Mouse (Mus musculus) neural tube, embryonic 13.5 days (tissue): ENCODE measurements at regions not wholly inside any gene's neighbourhood (a gene's known extent, or its start where the extent isn't known, plus 50 kb on each side); places are given as distances from the start of the nearest gene placed in this dataset.

Source experiments
- ATAC-seq: fragments of 200-750 bp; cut with Nextera tagmentation; 2 replicates; pipeline ENCODE4 v1.8.0; 2017; ENCODE audit warnings: low read depth, mild to moderate bottlenecking, moderate TSS enrichment, moderate library complexity
- H3K27ac ChIP-seq: fragments of 300-500 bp; sonication (generic); replicated peaks from 2 replicates; pipeline ENCODE4 v1.5.1; 2015; ENCODE audit warnings: moderate library complexity, mild to moderate bottlenecking, inconsistent platforms
- H3K27me3 ChIP-seq: fragments of 300-500 bp; sonication (generic); 2 replicates; pipeline ENCODE4 v1.6.1; 2015; ENCODE audit warnings: mild to moderate bottlenecking, inconsistent platforms
- H3K36me3 ChIP-seq: fragments of 300-500 bp; sonication (generic); 2 replicates; pipeline ENCODE4 v1.6.1; 2015; ENCODE audit warnings: mild to moderate bottlenecking, inconsistent platforms
- H3K4me1 ChIP-seq: fragments of 300-500 bp; sonication (generic); replicated peaks from 2 replicates; pipeline ENCODE4 v1.6.1; 2015; ENCODE audit warnings: inconsistent platforms
- H3K4me2 ChIP-seq: fragments of 300-500 bp; sonication (generic); 2 replicates; pipeline ENCODE4 v1.6.1; 2015; ENCODE audit warnings: inconsistent platforms, mild to moderate bottlenecking, moderate library complexity
- H3K4me3 ChIP-seq: fragments of 300-500 bp; sonication (generic); 2 replicates; pipeline ENCODE4 v1.5.1; 2015; ENCODE audit warnings: mild to moderate bottlenecking, inconsistent platforms
- H3K9ac ChIP-seq: fragments of 300-500 bp; sonication (generic); 2 replicates; pipeline ENCODE4 v1.6.1; 2015; ENCODE audit warnings: moderate library complexity, mild to moderate bottlenecking, inconsistent platforms
- H3K9me3 ChIP-seq: fragments of 300-500 bp; sonication (generic); 2 replicates; pipeline ENCODE4 v1.6.1; 2016; ENCODE audit warnings: inconsistent platforms
- WGBS: fragments of 180-500 bp; shearing (Covaris S2); methylation state at CpG from one replicate; pipeline ENCODE4 v1.1.7; 2015; 5-methylcytosine and 5-hydroxymethylcytosine counted together

DNA sequence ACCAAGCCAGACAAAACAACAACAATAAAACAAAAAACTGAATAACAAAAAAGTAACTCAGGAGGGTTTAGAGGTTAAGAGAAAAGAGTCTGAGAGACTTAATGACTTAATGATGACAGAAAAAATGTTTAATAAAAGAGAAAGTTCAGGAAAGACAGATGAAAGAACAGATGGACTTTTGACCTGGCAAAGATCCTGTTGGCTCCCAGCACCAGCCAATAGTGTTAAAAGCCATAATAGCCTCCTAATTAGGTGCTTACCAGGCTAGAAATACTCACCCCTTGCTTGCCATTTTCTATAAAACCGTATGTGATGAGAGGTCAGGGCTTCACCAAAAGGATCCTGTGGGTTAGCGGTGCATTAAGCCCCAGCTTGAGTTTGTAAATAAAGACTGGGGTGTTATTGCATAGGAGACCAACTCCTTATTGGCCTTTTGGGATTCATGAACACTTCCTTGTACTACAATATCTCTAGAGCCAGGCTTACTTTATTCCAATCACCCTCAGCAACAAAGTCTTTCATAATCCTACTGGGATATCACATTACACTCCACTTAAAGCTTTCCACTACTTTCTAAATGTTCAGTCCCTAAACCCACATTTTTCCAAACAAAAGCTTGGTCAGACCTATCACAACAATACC, 282.1 kb upstream of the Rasa1 start:
- Histone ChIP-seq H3K4me2 (no peak overlapping the region), H3K36me3 (no peaks in the 10 kb centered on the region), H3K4me3 (no peak overlapping the region), H3K9ac (no peak overlapping the region), H3K9me3 (no peaks in the 10 kb centered on the region), H3K27me3 (no peaks in the 10 kb centered on the region), H3K4me1 (no peaks in the 10 kb centered on the region), H3K27ac (no peak overlapping the region)
- 35% methylated on average over 2 of the region's 2 CpGs for WGBS
- no peak for ATAC-seq

DNA sequence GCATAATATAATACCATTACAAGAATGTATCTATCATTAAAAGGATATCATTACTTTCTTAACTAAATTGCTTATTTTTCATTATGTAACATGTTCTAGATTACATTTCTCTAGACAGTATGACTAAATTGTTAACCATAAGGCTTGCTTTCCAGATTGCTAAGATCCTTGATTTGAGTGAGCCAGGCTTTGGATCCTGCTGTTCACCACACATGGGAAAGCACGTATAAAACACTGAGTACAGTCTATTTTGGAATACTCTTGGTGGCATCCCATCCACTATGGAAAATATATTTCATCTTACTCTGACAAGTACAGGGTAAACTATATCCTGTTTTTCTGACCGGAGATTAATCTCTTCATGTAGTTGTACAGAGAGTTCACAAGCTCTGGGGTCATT, 268.9 kb upstream of the Rasa1 start:
- Histone ChIP-seq H3K36me3 (no peaks in the 10 kb centered on the region), H3K27ac (no peak overlapping the region), H3K4me1 (no peaks in the 10 kb centered on the region), H3K9ac (no peak overlapping the region), H3K4me3 (no peak overlapping the region), H3K9me3 (no peaks in the 10 kb centered on the region), H3K27me3 (no peaks in the 10 kb centered on the region), H3K4me2 (no peak overlapping the region)
- ATAC-seq = no peak
- 83% methylated on average over 2 of the region's 2 CpGs for WGBS

DNA sequence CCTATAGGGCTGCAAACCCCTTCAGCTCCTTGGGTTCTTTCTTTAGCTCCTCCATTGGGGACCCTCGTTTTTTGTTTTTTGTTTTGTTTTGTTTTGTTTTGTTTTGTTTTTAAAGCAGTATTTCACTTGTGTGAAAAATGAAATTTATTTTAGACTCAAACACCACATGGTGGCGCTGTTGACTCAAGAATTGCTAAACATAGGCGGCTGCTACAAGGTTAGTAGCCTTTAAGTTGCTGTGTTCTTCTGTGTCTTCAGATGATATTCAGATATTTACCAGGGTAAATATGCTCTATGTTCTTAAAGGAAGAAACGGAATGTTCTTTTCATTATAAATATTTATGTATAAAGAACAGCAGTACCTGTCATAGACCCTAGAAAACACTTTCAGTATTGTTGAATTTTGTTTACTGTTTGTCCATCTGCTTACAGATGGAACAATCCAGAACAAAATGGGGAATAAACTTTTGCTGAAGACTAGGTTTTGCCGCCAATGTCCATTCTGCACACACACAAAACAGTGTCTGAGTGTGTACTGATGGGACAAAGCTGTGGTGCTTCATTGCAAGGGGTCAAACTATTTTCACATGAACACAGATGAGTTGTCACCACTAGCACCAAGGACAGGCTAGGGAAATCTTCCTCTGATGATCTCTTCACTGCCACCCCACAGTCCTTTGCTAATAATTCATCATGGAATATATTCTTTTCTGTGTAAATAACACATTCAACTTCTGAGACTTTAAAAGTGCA, 267.3 kb upstream of the Rasa1 start:
- 9% methylated on average over 5 of the region's 5 CpGs for WGBS
- no peak overlapping the region for H3K4me3 ChIP-seq
- peak; percentile 65; the same call in 1 of the 2 replicates for ATAC-seq
- H3K4me1 ChIP-seq = no peaks in the 10 kb centered on the region
- no peaks in the 10 kb centered on the region for H3K36me3 ChIP-seq
- no peak overlapping the region for H3K4me2 ChIP-seq
- H3K9ac ChIP-seq = no peak overlapping the region
- no peaks in the 10 kb centered on the region for H3K9me3 ChIP-seq
- H3K27me3 ChIP-seq = no peaks in the 10 kb centered on the region
- no peak overlapping the region for H3K27ac ChIP-seq

DNA sequence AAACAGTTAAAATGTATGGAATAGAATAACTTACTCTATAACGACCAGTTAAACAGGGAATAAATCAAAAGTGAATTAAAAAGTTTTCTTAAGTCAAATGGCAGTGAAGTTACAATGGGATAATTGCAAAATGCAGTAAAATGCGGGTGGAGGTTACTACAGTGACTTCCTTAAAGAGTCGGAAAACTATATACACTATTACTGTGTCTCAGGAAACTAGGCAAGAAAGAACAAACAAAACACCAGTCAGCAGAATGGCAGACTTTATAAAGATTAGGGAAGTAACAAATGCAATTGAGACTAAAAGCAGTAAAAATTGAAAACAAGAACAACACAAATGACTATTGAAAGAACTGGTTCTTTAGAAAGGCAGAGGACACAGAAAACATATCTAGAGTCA, 264.1 kb upstream of the Rasa1 start:
- no peak overlapping the region for H3K9ac ChIP-seq
- ATAC-seq = no peak
- no peaks in the 10 kb centered on the region; the same call in 1 of the 2 replicates for H3K9me3 ChIP-seq
- H3K4me3 ChIP-seq = no peak overlapping the region
- no peak overlapping the region for H3K27ac ChIP-seq
- no peaks in the 10 kb centered on the region for H3K27me3 ChIP-seq
- H3K4me1 ChIP-seq = no peaks in the 10 kb centered on the region
- no peak overlapping the region for H3K4me2 ChIP-seq
- WGBS = 81% methylated on average over 3 of the region's 3 CpGs
- no peaks in the 10 kb centered on the region for H3K36me3 ChIP-seq

DNA sequence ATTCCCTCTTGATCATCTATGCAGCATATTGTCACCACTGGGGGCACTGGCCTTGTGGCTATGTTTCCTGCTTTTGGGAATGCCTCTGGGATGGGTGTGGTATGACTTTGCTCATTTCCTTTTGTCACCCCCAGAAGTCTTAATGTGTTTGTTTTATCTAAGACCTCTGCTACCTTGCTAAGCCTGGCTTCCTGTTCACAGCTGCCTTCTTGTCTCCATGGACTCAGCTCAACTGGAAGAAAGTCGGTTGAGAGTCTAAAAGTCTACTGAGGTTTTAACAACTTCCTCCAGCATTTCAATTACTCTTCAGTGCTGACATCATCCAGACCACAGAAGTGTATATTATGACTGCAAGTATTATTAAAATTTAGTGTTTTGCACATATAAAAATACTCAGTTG, 220.7 kb upstream of the Rasa1 start:
- Histone ChIP-seq H3K4me3 (no peak overlapping the region), H3K4me2 (no peak overlapping the region), H3K4me1 (no peaks in the 10 kb centered on the region), H3K9ac (no peak overlapping the region), H3K36me3 (no peaks in the 10 kb centered on the region), H3K9me3 (no peaks in the 10 kb centered on the region), H3K27me3 (no peaks in the 10 kb centered on the region), H3K27ac (no peak overlapping the region)
- no peak for ATAC-seq
- WGBS = 85% methylated on average over 1 of the region's 1 CpGs

DNA sequence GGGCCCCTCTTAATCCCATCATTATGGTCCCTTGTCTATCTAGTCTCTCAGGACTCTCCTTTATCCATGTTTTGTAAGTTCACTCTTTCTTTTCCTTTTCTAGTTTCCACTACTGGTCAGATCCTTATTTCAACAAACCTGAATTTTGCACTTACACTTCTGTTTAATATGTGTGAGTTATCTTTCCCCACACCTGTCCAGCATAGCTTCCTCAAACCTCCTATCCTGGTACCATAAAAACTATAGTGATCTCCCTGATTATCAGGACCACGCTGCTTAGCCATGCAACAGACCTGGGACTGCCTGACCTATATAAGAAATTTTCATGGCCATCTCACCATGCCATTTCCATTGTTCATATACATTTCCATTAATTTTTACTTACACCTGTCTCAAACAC, 219.6 kb upstream of the Rasa1 start:
- no peaks in the 10 kb centered on the region for H3K4me1 ChIP-seq
- H3K9ac ChIP-seq = no peak overlapping the region
- H3K36me3 ChIP-seq = no peaks in the 10 kb centered on the region
- 89% methylated on average over 1 of the region's 1 CpGs for WGBS
- no peaks in the 10 kb centered on the region for H3K27me3 ChIP-seq
- H3K27ac ChIP-seq = no peak overlapping the region
- H3K9me3 ChIP-seq = no peaks in the 10 kb centered on the region
- no peak overlapping the region for H3K4me3 ChIP-seq
- ATAC-seq = no peak
- no peak overlapping the region for H3K4me2 ChIP-seq

DNA sequence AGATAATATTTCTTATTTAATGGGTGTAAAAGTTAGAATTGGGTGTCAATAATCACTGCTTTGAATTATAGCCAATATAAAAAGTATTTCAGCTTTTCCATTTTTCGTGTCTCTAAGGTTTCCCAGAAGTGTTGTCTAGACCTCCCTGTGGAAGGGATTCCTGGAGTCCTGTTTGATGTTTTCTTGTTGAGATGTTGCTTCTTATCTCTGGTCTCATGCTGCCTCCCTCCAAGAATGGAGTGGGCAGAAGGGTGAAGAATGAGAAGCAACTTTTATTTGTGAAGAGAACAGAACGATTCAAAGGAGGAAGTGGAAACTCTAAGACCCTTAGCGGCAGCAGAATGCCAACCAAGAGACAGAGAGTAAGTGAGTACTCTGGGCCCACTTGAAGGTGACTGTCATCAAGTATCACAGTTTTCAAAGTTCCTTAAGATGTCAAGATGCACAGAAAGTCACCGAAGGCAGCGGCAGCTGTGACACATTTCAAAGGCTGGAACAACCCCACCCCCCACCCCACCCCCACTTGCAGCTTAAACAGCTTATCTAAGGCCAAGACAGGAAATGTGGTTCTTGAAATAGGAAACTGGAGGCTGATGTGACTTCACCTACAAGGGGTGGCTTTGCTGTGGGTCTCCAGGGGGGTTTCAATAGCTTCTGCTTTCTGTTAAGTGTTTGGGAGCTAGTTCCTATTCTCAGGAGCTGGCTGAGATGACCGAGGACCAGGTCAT, 218.6 kb upstream of the Rasa1 start:
- ATAC-seq = no peak
- Histone ChIP-seq H3K4me2 (no peak overlapping the region), H3K9ac (no peak overlapping the region), H3K4me3 (no peak overlapping the region), H3K4me1 (no peaks in the 10 kb centered on the region), H3K27ac (no peak overlapping the region), H3K9me3 (no peaks in the 10 kb centered on the region), H3K36me3 (no peaks in the 10 kb centered on the region), H3K27me3 (no peaks in the 10 kb centered on the region)
- 75% methylated on average over 6 of the region's 6 CpGs for WGBS

DNA sequence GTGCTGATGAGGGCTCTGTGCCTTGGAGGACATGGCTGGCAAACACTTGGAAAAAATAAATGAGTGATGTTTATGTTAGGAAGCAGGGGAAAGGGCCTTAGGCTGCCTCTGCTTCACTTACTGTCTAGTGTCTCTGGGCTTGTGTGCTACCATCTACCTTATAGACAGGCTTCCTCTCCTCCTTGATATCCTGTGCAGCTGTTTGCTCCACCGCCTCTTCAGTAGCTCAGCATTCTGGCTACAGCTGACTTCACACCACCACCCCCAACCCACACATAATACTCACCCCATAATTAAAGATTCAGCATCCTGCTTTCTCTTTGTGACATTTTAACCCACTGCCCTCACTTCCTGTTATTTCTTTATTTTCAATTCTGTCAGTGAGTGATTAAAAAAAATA, 217.9 kb upstream of the Rasa1 start:
- WGBS = 81% methylated on average over 1 of the region's 1 CpGs

DNA sequence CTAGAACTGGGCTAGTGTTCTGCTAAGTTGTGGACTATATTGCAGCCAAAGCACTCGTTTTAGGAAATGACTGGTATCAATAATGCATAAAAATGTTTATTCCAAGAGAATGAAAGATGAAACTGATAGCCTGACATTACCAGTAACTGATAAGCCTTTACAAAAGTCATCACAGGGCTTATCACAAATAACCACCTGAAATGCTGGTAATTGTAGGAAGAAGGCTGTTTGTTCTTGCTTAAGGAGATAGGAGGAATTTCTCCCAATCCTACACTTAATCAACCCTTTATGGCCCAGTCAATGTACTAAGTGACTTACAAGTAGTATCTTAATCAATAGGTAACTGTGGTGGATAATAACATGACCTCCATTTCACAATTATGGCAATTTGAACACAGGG, 217.1 kb upstream of the Rasa1 start:
- no peak overlapping the region for H3K9ac ChIP-seq
- 67% methylated on average over 1 of the region's 1 CpGs for WGBS
- H3K27ac ChIP-seq = no peak overlapping the region
- no peaks in the 10 kb centered on the region for H3K4me1 ChIP-seq
- no peak for ATAC-seq
- H3K4me2 ChIP-seq = no peak overlapping the region
- H3K36me3 ChIP-seq = no peaks in the 10 kb centered on the region
- no peaks in the 10 kb centered on the region for H3K27me3 ChIP-seq
- H3K9me3 ChIP-seq = no peaks in the 10 kb centered on the region
- H3K4me3 ChIP-seq = no peak overlapping the region

More for the DNA sequence above, 217.9 kb upstream of the Rasa1 start:
- Histone ChIP-seq H3K4me3 (no peak overlapping the region), H3K4me1 (no peaks in the 10 kb centered on the region), H3K27ac (no peak overlapping the region), H3K9me3 (no peaks in the 10 kb centered on the region), H3K9ac (no peak overlapping the region), H3K27me3 (no peaks in the 10 kb centered on the region), H3K36me3 (no peaks in the 10 kb centered on the region), H3K4me2 (no peak overlapping the region)
- no peak for ATAC-seq

DNA sequence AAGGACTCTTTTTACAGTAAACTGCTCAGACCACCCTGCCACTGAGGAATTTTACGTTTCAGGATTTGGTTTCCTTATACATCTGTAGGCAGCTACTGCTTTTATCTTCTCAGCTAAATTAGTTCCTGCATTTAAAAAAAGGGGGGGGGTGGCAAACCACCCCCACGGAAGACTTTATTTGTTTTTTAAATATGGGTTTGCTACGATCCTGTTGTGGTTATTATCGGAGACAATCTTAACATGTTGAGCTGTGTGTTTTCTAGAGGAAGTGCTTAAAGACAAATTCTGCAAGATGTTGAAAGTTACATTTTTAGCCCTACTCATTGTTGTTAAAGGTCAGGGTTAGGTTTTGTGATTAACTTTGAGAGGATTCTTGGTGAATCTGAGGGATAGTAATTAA, 216.1 kb upstream of the Rasa1 start:
- Histone ChIP-seq H3K36me3 (no peaks in the 10 kb centered on the region), H3K9me3 (no peaks in the 10 kb centered on the region), H3K4me2 (no peak overlapping the region), H3K4me1 (no peaks in the 10 kb centered on the region), H3K4me3 (no peak overlapping the region), H3K9ac (no peak overlapping the region), H3K27me3 (no peaks in the 10 kb centered on the region), H3K27ac (no peak overlapping the region)
- no peak for ATAC-seq
- 83% methylated on average over 4 of the region's 4 CpGs for WGBS

DNA sequence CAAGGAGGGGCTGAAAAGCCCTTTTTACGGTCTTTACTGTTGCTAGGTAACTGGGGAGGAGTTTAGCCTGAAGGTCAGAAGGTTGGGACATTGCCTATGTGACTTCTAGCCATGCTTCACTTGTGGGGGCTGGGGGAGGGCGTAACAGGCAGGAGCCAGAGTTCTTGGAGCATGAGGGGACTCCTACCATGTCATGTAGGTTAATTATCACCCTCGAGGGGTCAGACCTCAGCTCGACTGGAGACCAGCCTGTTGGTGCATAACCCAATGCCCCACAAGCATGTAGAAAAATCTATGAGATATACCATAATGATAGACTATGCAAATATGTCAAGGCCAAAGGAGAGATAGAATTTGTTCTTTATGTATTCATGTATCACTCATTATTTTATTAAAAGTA, 215.1 kb upstream of the Rasa1 start:
- Histone ChIP-seq H3K36me3 (no peaks in the 10 kb centered on the region), H3K4me1 (no peaks in the 10 kb centered on the region), H3K4me3 (no peak overlapping the region), H3K4me2 (no peak overlapping the region), H3K27me3 (no peaks in the 10 kb centered on the region), H3K27ac (no peak overlapping the region), H3K9ac (no peak overlapping the region), H3K9me3 (no peaks in the 10 kb centered on the region)
- ATAC-seq = no peak
- WGBS = 57% methylated on average over 4 of the region's 4 CpGs

DNA sequence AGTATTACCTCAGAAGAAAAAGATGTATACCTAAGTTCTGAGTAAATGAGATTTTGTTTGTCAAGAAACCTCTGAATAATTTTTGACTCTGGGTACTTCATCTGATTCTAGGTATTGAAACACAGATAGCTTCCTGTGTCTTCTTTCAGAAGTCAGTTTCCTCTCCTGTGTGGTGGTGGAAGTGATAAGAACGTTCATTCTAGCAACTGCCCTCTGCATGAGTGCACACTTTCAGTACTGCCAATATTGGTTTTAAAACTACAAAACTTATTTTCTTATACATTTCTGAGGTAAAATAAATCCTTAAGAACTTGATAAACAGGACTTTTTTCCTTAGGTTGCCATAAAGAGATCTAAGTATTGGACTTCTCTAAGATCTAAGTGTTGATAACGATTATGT, 209.8 kb upstream of the Rasa1 start:
- Histone ChIP-seq H3K4me3 (no peak overlapping the region), H3K27ac (no peak overlapping the region), H3K27me3 (no peaks in the 10 kb centered on the region), H3K9ac (no peak overlapping the region), H3K36me3 (no peaks in the 10 kb centered on the region), H3K9me3 (no peaks in the 10 kb centered on the region), H3K4me1 (no peaks in the 10 kb centered on the region), H3K4me2 (no peak overlapping the region)
- WGBS = 92% methylated on average over 2 of the region's 2 CpGs
- ATAC-seq = no peak
